Mouse (Mus musculus): ENCODE results near the gene Gch1. TPM values are rescaled to one million over a fixed set of nuclear protein-coding genes. Genes with fewer than 3 reads are reported as not detected.

Gene Gch1
- polyA plus RNA-seq, 1 experiment: 2.4 TPM

- no peaks in the 10 kb centered on the region for H3K4me1 ChIP-seq (ENCODE audit: control insufficient read depth)
- H3K36me3 ChIP-seq (ENCODE audit: control insufficient read depth): no peaks in the 10 kb centered on the region; the same call in 1 of the 2 replicates
- no peaks in the 10 kb centered on the region for H3K9me3 ChIP-seq (ENCODE audit: control insufficient read depth, low read length)
- H3K4me3 ChIP-seq (replicated peaks): no peak overlapping the region
- no peak for TF ChIP-seq TAL1 (IDR thresholded peaks at IDR 0.05; ENCODE audit: low read length)
- TF ChIP-seq GATA1 (IDR thresholded peaks at IDR 0.05; ENCODE audit: low read length): no peak
- no peaks in the 10 kb centered on the region for H3K27me3 ChIP-seq (ENCODE audit: control insufficient read depth)
These were observed 34.9 kb downstream of the Gch1 start for GRCm38 (mm10) chr14:47154303-47154702.

DNA sequence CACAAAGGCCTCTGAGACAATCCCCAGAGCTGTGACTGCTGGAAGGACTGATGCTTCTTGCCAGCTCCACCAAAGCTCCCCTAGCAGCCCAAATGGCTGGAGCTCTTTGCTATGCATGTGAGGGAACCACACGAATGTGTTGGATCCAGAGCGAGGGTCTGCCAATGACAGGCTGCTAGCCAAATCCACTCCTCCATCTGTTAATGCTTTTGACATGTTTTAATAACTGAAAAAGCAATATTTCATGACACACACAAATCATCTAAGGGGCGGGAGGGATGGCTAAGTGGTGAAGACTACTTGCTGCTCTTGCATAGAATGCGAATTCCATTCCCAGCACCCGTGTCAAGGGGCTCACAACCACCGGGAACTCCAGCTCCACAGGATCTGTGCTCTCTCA, 37.9 kb downstream of the Gch1 start:
- Histone ChIP-seq H3K27me3 (ENCODE audit: control insufficient read depth) (no peaks in the 10 kb centered on the region), H3K36me3 (ENCODE audit: control insufficient read depth) (no peaks in the 10 kb centered on the region; the same call in 1 of the 2 replicates), H3K4me1 (ENCODE audit: control insufficient read depth) (no peaks in the 10 kb centered on the region), H3K4me3 (replicated peaks) (no peak overlapping the region), H3K9me3 (ENCODE audit: control insufficient read depth, low read length) (no peaks in the 10 kb centered on the region)
- TF ChIP-seq TAL1 (IDR thresholded peaks at IDR 0.05; ENCODE audit: low read length): no peak
- TF ChIP-seq GATA1 (IDR thresholded peaks at IDR 0.05; ENCODE audit: low read length): no peak

DNA sequence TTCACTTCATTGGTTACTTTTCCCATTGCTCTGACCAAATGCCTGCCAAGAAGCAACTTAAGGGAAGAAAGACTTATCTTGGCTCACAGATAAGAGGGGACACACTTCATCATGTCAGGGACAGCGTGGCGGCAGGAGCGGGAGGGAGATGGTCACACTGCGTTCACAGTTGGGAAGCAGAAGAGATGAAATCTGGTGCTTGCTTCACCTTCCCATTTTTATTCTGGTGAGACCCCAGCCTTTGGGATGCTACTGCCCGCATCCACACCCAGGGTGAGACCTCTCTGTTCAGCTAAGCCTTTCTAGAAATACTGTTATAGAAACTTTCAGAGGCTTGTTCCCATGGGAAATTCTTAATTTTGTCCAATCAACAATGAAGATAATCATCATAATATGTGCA, 44.9 kb downstream of the Gch1 start:
- H3K36me3 ChIP-seq (ENCODE audit: control insufficient read depth): no peaks in the 10 kb centered on the region
- H3K9me3 ChIP-seq (ENCODE audit: control insufficient read depth, low read length): no peaks in the 10 kb centered on the region; the same call in 1 of the 2 replicates
- no peak overlapping the region for H3K4me3 ChIP-seq (replicated peaks)
- no peaks in the 10 kb centered on the region for H3K27me3 ChIP-seq (ENCODE audit: control insufficient read depth)
- TF ChIP-seq TAL1 (IDR thresholded peaks at IDR 0.05; ENCODE audit: low read length): no peak
- TF ChIP-seq GATA1 (IDR thresholded peaks at IDR 0.05; ENCODE audit: low read length): no peak
- no peaks in the 10 kb centered on the region for H3K4me1 ChIP-seq (ENCODE audit: control insufficient read depth)

- H3K4me1 ChIP-seq (ENCODE audit: control insufficient read depth): no peaks in the 10 kb centered on the region
- H3K4me3 ChIP-seq (replicated peaks): no peak overlapping the region
- H3K27me3 ChIP-seq (ENCODE audit: control insufficient read depth): no peaks in the 10 kb centered on the region
- H3K9me3 ChIP-seq (ENCODE audit: control insufficient read depth, low read length): no peaks in the 10 kb centered on the region
- H3K36me3 ChIP-seq (ENCODE audit: control insufficient read depth): no peaks in the 10 kb centered on the region
- TF ChIP-seq GATA1 (IDR thresholded peaks at IDR 0.05; ENCODE audit: low read length) (no peak), TAL1 (IDR thresholded peaks at IDR 0.05; ENCODE audit: low read length) (no peak)
These were observed 50.4 kb downstream of the Gch1 start for GRCm38 (mm10) chr14:47138853-47139252.

- H3K4me3 ChIP-seq (replicated peaks): no peak overlapping the region
- H3K9me3 ChIP-seq (ENCODE audit: control insufficient read depth, low read length): no peaks in the 10 kb centered on the region
- H3K4me1 ChIP-seq (ENCODE audit: control insufficient read depth): no peaks in the 10 kb centered on the region
- no peaks in the 10 kb centered on the region; the same call in 1 of the 2 replicates for H3K27me3 ChIP-seq (ENCODE audit: control insufficient read depth)
- TF ChIP-seq GATA1 (IDR thresholded peaks at IDR 0.05; ENCODE audit: low read length): no peak
- TF ChIP-seq TAL1 (IDR thresholded peaks at IDR 0.05; ENCODE audit: low read length): no peak
- no peaks in the 10 kb centered on the region for H3K36me3 ChIP-seq (ENCODE audit: control insufficient read depth)
These were observed 52.6 kb downstream of the Gch1 start for GRCm38 (mm10) chr14:47136637-47137036.

DNA sequence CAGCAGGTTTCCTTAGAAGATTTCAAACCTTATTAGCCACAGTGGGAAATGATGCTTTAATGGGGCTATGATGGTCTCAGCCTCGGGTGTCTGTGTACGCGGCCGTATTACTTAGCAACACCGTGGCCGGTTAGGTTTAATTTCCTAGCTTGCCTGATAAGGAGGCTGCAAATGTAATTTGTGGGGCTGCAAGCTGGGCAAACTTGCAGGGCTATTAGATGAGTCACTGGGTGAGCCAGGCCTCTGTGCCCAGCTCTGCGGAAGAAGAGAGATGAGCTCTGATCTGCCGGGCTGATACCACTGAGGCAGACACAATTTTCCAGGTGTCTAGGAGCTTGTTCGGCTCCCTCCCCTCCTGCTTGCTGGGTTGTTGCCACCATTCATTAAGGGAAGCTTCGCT, 55.3 kb downstream of the Gch1 start:
- H3K4me1 ChIP-seq (ENCODE audit: control insufficient read depth): no peaks in the 10 kb centered on the region
- no peaks in the 10 kb centered on the region for H3K9me3 ChIP-seq (ENCODE audit: control insufficient read depth, low read length)
- TF ChIP-seq TAL1 (IDR thresholded peaks at IDR 0.05; ENCODE audit: low read length) (no peak), GATA1 (IDR thresholded peaks at IDR 0.05; ENCODE audit: low read length) (no peak)
- no peaks in the 10 kb centered on the region for H3K36me3 ChIP-seq (ENCODE audit: control insufficient read depth)
- H3K4me3 ChIP-seq (replicated peaks): no peak overlapping the region
- no peaks in the 10 kb centered on the region; the same call in 1 of the 2 replicates for H3K27me3 ChIP-seq (ENCODE audit: control insufficient read depth)

- Histone ChIP-seq H3K4me1 (ENCODE audit: control insufficient read depth) (no peaks in the 10 kb centered on the region), H3K4me3 (replicated peaks) (no peak overlapping the region), H3K27me3 (ENCODE audit: control insufficient read depth) (no peaks in the 10 kb centered on the region), H3K9me3 (ENCODE audit: control insufficient read depth, low read length) (no peaks in the 10 kb centered on the region), H3K36me3 (ENCODE audit: control insufficient read depth) (no peaks in the 10 kb centered on the region)
- no peak for TF ChIP-seq TAL1 (IDR thresholded peaks at IDR 0.05; ENCODE audit: low read length)
- no peak for TF ChIP-seq GATA1 (IDR thresholded peaks at IDR 0.05; ENCODE audit: low read length)
These were observed 61.2 kb downstream of the Gch1 start for GRCm38 (mm10) chr14:47127987-47128386.

GRCm38 (mm10) chr14:47117522-47117921, 71.7 kb downstream of the Gch1 start:
- Histone ChIP-seq H3K36me3 (ENCODE audit: control insufficient read depth) (no peaks in the 10 kb centered on the region), H3K27me3 (ENCODE audit: control insufficient read depth) (no peaks in the 10 kb centered on the region; the same call in 1 of the 2 replicates), H3K9me3 (ENCODE audit: control insufficient read depth, low read length) (peaks cover 3% of the 10 kb centered on the region; the same call in 1 of the 2 replicates), H3K4me3 (replicated peaks) (no peak overlapping the region), H3K4me1 (ENCODE audit: control insufficient read depth) (peaks cover 21% of the 10 kb centered on the region)
- TF ChIP-seq GATA1 (IDR thresholded peaks at IDR 0.05; ENCODE audit: low read length): no peak
- TF ChIP-seq TAL1 (IDR thresholded peaks at IDR 0.05; ENCODE audit: low read length): no peak

GRCm38 (mm10) chr14:47116062-47116762, 73.0 kb downstream of the Gch1 start:
- H3K4me1 ChIP-seq (ENCODE audit: control insufficient read depth): peaks cover 21% of the 10 kb centered on the region
- no peaks in the 10 kb centered on the region for H3K36me3 ChIP-seq (ENCODE audit: control insufficient read depth)
- H3K27me3 ChIP-seq (ENCODE audit: control insufficient read depth): no peaks in the 10 kb centered on the region; the same call in 1 of the 2 replicates
- no peak for TF ChIP-seq TAL1 (IDR thresholded peaks at IDR 0.05; ENCODE audit: low read length)
- no peak for TF ChIP-seq GATA1 (IDR thresholded peaks at IDR 0.05; ENCODE audit: low read length)
- peaks cover 3% of the 10 kb centered on the region; the same call in 1 of the 2 replicates for H3K9me3 ChIP-seq (ENCODE audit: control insufficient read depth, low read length)
- H3K4me3 ChIP-seq (replicated peaks): no peak overlapping the region

Data from erythroblast, embryonic 14.5 days (primary cell).